Mouse (Mus musculus) C2C12 (cell line): Measurements from ENCODE around the gene Sort1.
"Not testable (repeated sequence)": the region's sequence is repeated elsewhere in the genome, so short reads cannot be mapped to it uniquely, and the experiment has no call there.

Source experiments
- CEBPB ChIP-seq: IDR thresholded peaks from one replicate; pipeline ENCODE4 v1.6.1; 2011; ENCODE audit warnings: low read depth, mild to moderate bottlenecking, control low read depth, moderate library complexity
- CTCF ChIP-seq: IDR thresholded peaks from one replicate; pipeline ENCODE4 v1.5.1; 2011; ENCODE audit not compliant: control insufficient read depth, insufficient read depth, insufficient read length
- MAX ChIP-seq: IDR thresholded peaks from one replicate; pipeline ENCODE4 v1.6.1; 2011; ENCODE audit warnings: mild to moderate bottlenecking, control low read depth
- MYOG ChIP-seq: IDR thresholded peaks from one replicate; pipeline ENCODE4 v1.6.1; 2011; ENCODE audit not compliant: control insufficient read depth, insufficient read length; ENCODE audit errors: extremely low read depth
- USF1 ChIP-seq: IDR thresholded peaks from one replicate; pipeline ENCODE4 v1.6.1; 2011; ENCODE audit warnings: low read depth, mild to moderate bottlenecking, control low read depth, moderate library complexity

GRCm38 (mm10) chr3:108237474-108238102 lies 46.3 kb upstream of the Sort1 start:
- TF ChIP-seq CTCF, MYOG, USF1, CEBPB, MAX: not testable (repeated sequence)
